Mouse (Mus musculus): ENCODE measurements around the gene Lrpprc.

- TF ChIP-seq MAFK (IDR thresholded peaks at IDR 0.05; ENCODE audit: insufficient read depth, low read depth, low read length) = no peak
- TF ChIP-seq CHD2 (IDR thresholded peaks at IDR 0.05; ENCODE audit: low read depth, low read length) = no peak
- no peak for TF ChIP-seq ZNF384 (IDR thresholded peaks at IDR 0.05; ENCODE audit: low read depth, low read length)
Observed at GRCm38 (mm10) chr17:84786911-84787310, 3.7 kb downstream of the Lrpprc start.

All from ES-E14 (cell line).